Mouse (Mus musculus) spleen, embryonic (tissue): ENCODE results near the gene Hist1h2bq.
"Not testable (repeated sequence)": the region's sequence is repeated elsewhere in the genome, so short reads cannot be mapped to it uniquely, and the experiment has no call there.

ENCODE experiments used
- CTCF ChIA-PET: fragments of 350-600 bp; sonication (Branson Sonifier 250); formaldehyde crosslinking; loops from one replicate; lab custom pipeline; 2022; lab: Charles Lee

The Hist1h2bq gene

DNA sequence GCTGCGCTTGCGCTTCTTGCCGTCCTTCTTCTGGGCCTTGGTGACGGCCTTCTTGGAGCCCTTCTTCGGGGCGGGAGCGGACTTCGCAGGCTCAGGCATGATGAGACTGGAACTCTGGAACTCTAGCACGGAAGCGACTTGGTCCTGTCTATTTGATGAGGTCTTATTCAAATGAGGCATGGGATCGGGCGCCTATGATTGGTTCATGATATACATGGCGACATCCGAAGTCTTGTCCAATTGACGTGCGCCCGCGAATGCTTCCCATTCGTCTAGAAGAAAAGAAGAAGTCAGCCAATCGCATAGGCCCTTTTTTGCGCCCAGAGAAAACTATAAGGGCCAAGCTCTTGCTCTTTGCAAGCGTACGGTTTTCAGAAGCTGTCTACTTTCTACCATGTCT, at the start of gene Hist1h2bq, which contains the start of gene Hist1h2ao:
Gene Hist1h2bq, minus strand, starts transcription at position 125 of the 400 bp plus-strand sequence.
Gene Hist1h2ao, plus strand, starts transcription at position 393 of the 400 bp plus-strand sequence.
- CTCF ChIA-PET, result not testable (repeated sequence)

- CTCF ChIA-PET, result no interaction called here
Measured at GRCm38 (mm10) chr13:21855698-21856162, 45.7 kb upstream of the Hist1h2bq start.

DNA sequence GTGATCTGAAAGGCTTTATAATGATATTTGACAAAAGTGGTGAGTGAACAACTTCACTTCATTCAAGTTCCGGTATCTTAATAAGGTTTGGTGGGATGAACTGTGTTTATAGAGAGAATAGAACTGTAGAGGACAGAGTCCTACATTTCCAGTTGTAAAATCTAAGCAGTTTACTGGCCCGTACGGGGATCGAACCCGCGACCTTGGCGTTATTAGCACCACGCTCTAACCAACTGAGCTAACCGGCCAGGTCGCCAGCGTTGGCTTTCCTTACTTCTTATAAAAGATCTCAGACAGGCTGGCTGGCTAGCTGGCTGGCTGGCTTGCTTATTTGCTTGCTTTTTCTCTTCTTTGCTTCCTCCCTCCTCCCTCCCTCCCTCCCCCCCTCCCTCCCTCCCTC, 45.1 kb upstream of the Hist1h2bq start:
- CTCF ChIA-PET, result no interaction called here

- CTCF ChIA-PET, result no interaction called here
Measured at GRCm38 (mm10) chr13:21852215-21852945, 42.4 kb upstream of the Hist1h2bq start.

DNA sequence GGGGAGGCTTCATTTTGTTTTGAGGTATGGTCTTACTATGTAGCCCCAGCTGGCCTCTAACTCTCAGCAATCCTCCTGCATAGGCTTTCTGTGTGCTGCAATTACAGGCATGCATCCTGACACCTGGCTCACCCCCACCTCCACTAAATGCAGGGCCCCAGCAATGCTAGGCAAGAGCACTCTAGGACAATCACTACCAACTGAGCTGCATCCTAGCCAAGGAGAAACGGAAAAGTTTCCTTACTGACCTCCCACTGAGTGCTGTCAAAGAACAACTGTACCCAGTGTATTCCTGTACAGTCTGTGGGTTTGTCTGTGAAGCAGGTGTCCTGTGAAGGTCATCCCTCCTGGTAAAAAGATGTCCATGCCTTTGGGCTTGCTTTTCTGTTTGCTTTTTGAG, 40.7 kb upstream of the Hist1h2bq start:
- CTCF ChIA-PET, result not testable (repeated sequence)

- CTCF ChIA-PET, result interaction anchor here (0.6 kb wide), 1 partner anchor 125 kb away, joined by 3 read pairs; no protein-coding TSS in a partner anchor
Measured at GRCm38 (mm10) chr13:21847883-21848282, 37.9 kb upstream of the Hist1h2bq start.

DNA sequence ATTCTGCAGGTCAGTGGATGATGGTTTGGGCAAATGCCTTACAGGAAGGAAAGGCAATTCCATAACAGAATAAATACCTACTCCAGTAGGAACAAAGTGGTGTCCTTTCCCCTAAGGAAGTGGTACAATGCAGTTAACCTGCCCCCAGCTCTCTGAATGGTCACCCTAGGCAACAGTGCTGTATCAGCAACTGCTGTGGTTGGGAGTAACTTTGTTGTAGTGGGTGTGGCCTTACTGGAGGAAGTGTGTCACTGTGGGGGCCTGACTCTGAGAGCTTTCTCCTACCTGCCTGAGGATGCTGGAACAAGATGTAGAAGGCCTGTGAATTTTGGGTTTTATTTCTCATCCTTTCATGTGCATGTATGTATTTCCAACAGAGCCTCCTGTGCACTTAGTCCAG, 36.4 kb upstream of the Hist1h2bq start:
- CTCF ChIA-PET, result not testable (repeated sequence)

DNA sequence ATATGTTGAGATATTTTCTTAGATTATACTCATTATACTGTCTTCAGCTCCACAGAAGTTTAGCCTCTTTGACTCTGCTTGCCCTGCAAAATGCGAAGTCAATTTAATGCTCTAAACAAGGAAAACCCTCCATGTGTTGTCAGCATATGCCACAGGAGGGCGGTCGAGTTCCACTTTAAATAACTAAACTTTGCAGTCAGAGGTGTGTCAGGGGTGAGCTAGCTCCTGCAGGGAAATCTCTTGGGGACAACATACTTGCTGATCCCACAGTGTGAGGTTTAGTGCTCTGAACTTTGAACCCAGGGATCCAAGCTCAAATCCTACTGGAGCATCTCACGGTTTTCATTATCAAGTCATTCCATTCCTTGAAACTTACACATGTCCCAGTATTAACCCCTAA, 30.5 kb upstream of the Hist1h2bq start:
- CTCF ChIA-PET, result not testable (repeated sequence)

- CTCF ChIA-PET, result not testable (repeated sequence)
Measured at GRCm38 (mm10) chr13:21833461-21833860, 23.5 kb upstream of the Hist1h2bq start, which contains the start of the genes Hist1h2ap and Hist1h2br. Gene Hist1h2ap, minus strand, starts transcription at chr13:21833507. Gene Hist1h2br, plus strand, starts transcription at chr13:21833743.

GRCm38 (mm10) chr13:21831418-21832394, 21.7 kb upstream of the Hist1h2bq start, which contains the start of gene Hist1h4n:
Gene Hist1h4n, minus strand, starts transcription at chr13:21832196.
- CTCF ChIA-PET, result not testable (repeated sequence)

DNA sequence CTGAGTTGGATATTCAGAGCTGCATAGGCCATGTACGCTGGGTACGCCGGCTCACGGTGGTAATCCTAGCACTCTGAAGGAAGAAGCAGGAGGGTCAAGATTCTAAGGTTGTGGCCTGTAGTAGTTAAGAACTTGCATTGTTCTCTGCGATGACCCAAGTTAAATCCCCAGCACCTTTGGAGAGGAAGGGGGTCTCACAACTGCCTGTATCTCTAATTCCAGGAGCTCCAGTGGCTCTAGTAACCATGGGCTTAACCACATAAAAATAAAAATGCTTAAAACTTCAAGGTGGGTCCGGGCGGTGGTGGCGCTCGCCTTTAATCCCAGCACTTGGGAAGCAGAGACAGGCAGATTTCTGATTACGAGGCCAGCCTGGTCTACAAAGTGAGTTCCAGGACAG, 20.3 kb upstream of the Hist1h2bq start:
- CTCF ChIA-PET, result no interaction called here

DNA sequence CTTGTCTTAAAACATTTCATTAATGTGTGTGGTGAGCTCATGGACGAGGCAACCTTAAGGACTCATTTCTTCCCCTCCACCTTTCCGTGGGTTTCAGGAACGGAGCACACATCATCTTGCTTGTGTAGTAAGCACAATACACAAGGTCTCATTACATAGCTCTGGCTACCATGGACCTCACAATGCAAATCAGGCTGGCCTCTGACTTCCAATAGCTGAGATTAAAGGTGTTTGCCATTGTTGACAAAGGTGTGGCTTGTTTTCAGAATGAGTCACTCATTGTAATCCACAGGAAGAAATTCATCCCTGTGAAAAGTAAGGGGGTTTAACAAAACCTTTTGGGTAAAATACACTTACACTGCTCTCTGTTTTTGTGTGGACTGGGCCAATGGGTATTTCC, 18.5 kb upstream of the Hist1h2bq start:
- CTCF ChIA-PET, result no interaction called here

- CTCF ChIA-PET, result interaction anchor here (0.5 kb wide), 1 partner anchor 70 kb away, joined by 3 read pairs; no protein-coding TSS in a partner anchor
Measured at GRCm38 (mm10) chr13:21820082-21820890, 10.3 kb upstream of the Hist1h2bq start.

DNA sequence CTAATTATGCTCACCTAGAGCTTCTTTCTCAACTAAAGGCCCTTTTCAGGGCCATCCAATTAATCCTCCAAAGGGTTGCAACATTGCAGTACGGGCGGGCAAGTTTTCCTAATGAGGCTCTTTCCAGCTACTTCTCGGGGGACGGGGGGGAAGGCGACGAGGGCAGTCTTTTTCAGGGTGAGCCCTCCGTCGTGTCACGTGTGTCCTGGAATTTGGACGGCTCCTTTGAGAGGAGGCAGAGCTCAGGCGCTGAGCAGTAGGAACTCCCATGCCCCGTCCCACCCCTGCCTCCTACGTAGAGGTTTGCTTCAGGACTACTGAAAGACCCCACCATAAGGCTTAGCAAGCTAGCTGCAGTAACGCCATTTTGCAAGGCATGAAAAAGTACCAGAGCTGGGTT, 2.1 kb upstream of the Hist1h2bq start:
- CTCF ChIA-PET, result interaction anchor here (0.6 kb wide), 1 partner anchor 1624 kb away, joined by 6 read pairs; no protein-coding TSS in a partner anchor

- CTCF ChIA-PET, result interaction anchor here (0.6 kb wide), 1 partner anchor 1625 kb away, joined by 6 read pairs; no protein-coding TSS in a partner anchor
Measured at GRCm38 (mm10) chr13:21811539-21811938, 1.5 kb upstream of the Hist1h2bq start, which contains the start of gene Hist1h4m. Gene Hist1h4m, plus strand, starts transcription at chr13:21811746.

GRCm38 (mm10) chr13:21811074-21811473, 1.1 kb upstream of the Hist1h2bq start:
- CTCF ChIA-PET, result not testable (repeated sequence)

- CTCF ChIA-PET, result not testable (repeated sequence)
Measured at GRCm38 (mm10) chr13:21803058-21803457, 6.9 kb downstream of the Hist1h2bq start.

DNA sequence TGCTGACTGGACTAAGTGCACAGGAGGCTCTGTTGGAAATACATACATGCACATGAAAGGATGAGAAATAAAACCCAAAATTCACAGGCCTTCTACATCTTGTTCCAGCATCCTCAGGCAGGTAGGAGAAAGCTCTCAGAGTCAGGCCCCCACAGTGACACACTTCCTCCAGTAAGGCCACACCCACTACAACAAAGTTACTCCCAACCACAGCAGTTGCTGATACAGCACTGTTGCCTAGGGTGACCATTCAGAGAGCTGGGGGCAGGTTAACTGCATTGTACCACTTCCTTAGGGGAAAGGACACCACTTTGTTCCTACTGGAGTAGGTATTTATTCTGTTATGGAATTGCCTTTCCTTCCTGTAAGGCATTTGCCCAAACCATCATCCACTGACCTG, 12.8 kb downstream of the Hist1h2bq start:
- CTCF ChIA-PET, result not testable (repeated sequence)

DNA sequence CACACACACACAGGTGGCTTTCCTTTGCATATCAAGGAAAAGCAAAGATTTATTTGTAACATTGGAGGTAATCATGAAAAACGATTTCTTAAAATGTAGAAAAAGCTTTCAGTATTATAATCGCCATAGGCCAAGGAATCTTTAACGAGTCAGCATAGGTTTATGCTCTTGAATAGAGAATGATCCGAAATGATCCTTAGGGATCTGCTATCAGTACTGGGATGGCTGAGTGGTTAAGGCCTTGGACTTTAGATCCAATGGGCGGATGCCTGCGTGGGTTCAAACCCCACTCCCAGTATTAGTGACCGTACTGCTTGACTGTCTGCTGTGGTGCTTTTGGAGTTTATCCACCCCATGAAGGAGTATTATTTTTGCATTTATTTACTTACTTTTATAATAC, 14.4 kb downstream of the Hist1h2bq start:
- CTCF ChIA-PET, result no interaction called here

- CTCF ChIA-PET, result interaction anchor here (0.6 to 0.7 kb wide), 2 partner anchors 65 to 392 kb away, joined by 4 to 6 read pairs; no protein-coding TSS in a partner anchor
Measured at GRCm38 (mm10) chr13:21790601-21791283, 19.3 kb downstream of the Hist1h2bq start.
